Mouse (Mus musculus) erythroblast, embryonic 14.5 days (primary cell): ENCODE data around the gene Prss44.
"Not testable (repeated sequence)": the region's sequence is repeated elsewhere in the genome, so short reads cannot be mapped to it uniquely, and the experiment has no call there.

Experiments used
- GATA1 ChIP-seq: IDR thresholded peaks from 2 replicates; pipeline ENCODE4 v1.6.1; 2012; ENCODE audit warnings: low read length, inconsistent platforms, mixed read lengths
- TAL1 ChIP-seq: IDR thresholded peaks from 3 replicates; pipeline ENCODE4 v1.6.1; 2012; ENCODE audit warnings: low read length, inconsistent platforms, mixed read lengths

DNA sequence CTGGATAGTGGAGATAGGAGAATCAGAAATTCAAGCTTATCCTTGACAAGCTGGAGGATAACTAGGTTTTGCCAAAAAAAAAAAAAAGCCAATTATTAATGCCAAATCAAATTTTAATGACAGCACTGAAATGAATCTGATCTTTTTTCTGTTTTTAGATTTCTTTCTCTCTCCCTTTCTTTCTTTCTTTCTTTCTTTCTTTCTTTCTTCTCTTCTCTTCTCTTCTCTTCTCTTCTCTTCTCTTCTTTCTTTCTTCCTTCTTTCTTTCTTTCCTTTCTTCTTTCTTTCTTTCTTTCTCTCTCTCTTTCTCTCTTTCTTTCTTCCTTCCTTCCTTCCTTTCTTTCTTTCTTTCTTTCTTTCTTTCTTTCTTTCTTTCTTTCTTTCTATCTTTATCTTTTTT, 6.8 kb downstream of the Prss44 start:
- TF ChIP-seq TAL1, GATA1: not testable (repeated sequence)
